Mouse (Mus musculus): ENCODE measurements around the gene Fbxw2. TPM values are rescaled to one million over a fixed set of nuclear protein-coding genes. Genes with fewer than 3 reads are reported as not detected.
"Not testable (repeated sequence)": the region's sequence is repeated elsewhere in the genome, so short reads cannot be mapped to it uniquely, and the experiment has no call there.

Gene Fbxw2
- polyA plus RNA-seq, 1 experiment = 43.9 TPM

GRCm38 (mm10) chr2:34762872-34763271 lies 63.2 kb downstream of the Fbxw2 start:
- no peak overlapping the region for H3K4me3 ChIP-seq
- TF ChIP-seq REST (IDR thresholded peaks at IDR 0.05; ENCODE audit: insufficient read depth, insufficient read length) = no peak
- TF ChIP-seq CEBPB (IDR thresholded peaks at IDR 0.05; ENCODE audit: insufficient read depth, poor library complexity, severe bottlenecking) = no peak
- no peak for TF ChIP-seq MYOG (IDR thresholded peaks at IDR 0.05; ENCODE audit: control insufficient read depth in 1 of 3, insufficient read depth in 1 of 3, insufficient read length in 2 of 3, low read depth in 2 of 3)
- no peak for TF ChIP-seq SRF (IDR thresholded peaks at IDR 0.05; ENCODE audit: control insufficient read depth, insufficient read length, low read depth)
- no peak for TF ChIP-seq POLR2AphosphoS2 (IDR thresholded peaks at IDR 0.05; ENCODE audit: insufficient read length, low read depth)
- TF ChIP-seq POLR2A (IDR thresholded peaks at IDR 0.05; ENCODE audit: insufficient read length, low read depth) = no peak
- no peak for TF ChIP-seq USF1 (IDR thresholded peaks at IDR 0.05; ENCODE audit: low read depth)
- no peak for TF ChIP-seq MYOD1 (IDR thresholded peaks at IDR 0.05; ENCODE audit: control insufficient read depth in 1 of 3, insufficient read length in 2 of 3, low read depth in 2 of 3)
- TF ChIP-seq TCF3 (IDR thresholded peaks at IDR 0.05; ENCODE audit: insufficient read length, low read depth) = no peak
- no peak for TF ChIP-seq E2F4 (IDR thresholded peaks at IDR 0.05; ENCODE audit: insufficient read depth)
- TF ChIP-seq MAX (IDR thresholded peaks at IDR 0.05; ENCODE audit: low read depth) = no peak
- TF ChIP-seq TCF12 (IDR thresholded peaks at IDR 0.05; ENCODE audit: insufficient read depth, poor library complexity, severe bottlenecking) = no peak

GRCm38 (mm10) chr2:34762174-34762573 lies 63.9 kb downstream of the Fbxw2 start:
- TF ChIP-seq POLR2A (IDR thresholded peaks at IDR 0.05; ENCODE audit: insufficient read length, low read depth) (no peak), MAX (IDR thresholded peaks at IDR 0.05; ENCODE audit: low read depth) (no peak), TCF3 (IDR thresholded peaks at IDR 0.05; ENCODE audit: insufficient read length, low read depth) (no peak), MYOG (IDR thresholded peaks at IDR 0.05; ENCODE audit: control insufficient read depth in 1 of 3, insufficient read depth in 1 of 3, insufficient read length in 2 of 3, low read depth in 2 of 3) (no peak), POLR2AphosphoS2 (IDR thresholded peaks at IDR 0.05; ENCODE audit: insufficient read length, low read depth) (no peak), MYOD1 (IDR thresholded peaks at IDR 0.05; ENCODE audit: control insufficient read depth in 1 of 3, insufficient read length in 2 of 3, low read depth in 2 of 3) (no peak)
- no peak overlapping the region for H3K4me3 ChIP-seq
- H3K79me2 ChIP-seq (ENCODE audit: control insufficient read depth, insufficient read depth) = no peaks in the 10 kb centered on the region
- H3K27me3 ChIP-seq (ENCODE audit: control insufficient read depth, insufficient read depth, insufficient read length) = no peaks in the 10 kb centered on the region
- no peak overlapping the region for H3K4me2 ChIP-seq (ENCODE audit: low read depth)
- no peak overlapping the region for H3ac ChIP-seq (ENCODE audit: control insufficient read depth, insufficient read length)
- no peaks in the 10 kb centered on the region for H3K36me3 ChIP-seq (ENCODE audit: control insufficient read depth, insufficient read depth)

More at GRCm38 (mm10) chr2:34762872-34763271, 63.2 kb downstream of the Fbxw2 start:
- Histone ChIP-seq H3K27me3 (ENCODE audit: control insufficient read depth, insufficient read depth, insufficient read length) (no peaks in the 10 kb centered on the region), H3K36me3 (ENCODE audit: control insufficient read depth, insufficient read depth) (no peaks in the 10 kb centered on the region), H3K4me2 (ENCODE audit: low read depth) (no peak overlapping the region), H3K79me2 (ENCODE audit: control insufficient read depth, insufficient read depth) (no peaks in the 10 kb centered on the region), H3ac (ENCODE audit: control insufficient read depth, insufficient read length) (no peak overlapping the region)

- not testable (repeated sequence) for H3K79me2 ChIP-seq (ENCODE audit: control insufficient read depth, insufficient read depth); H3K4me3 ChIP-seq; H3ac ChIP-seq (ENCODE audit: control insufficient read depth, insufficient read length); H3K4me2 ChIP-seq (ENCODE audit: low read depth); H3K27me3 ChIP-seq (ENCODE audit: control insufficient read depth, insufficient read depth, insufficient read length); H3K36me3 ChIP-seq (ENCODE audit: control insufficient read depth, insufficient read depth)
Measured at GRCm38 (mm10) chr2:34761272-34761671, 64.8 kb downstream of the Fbxw2 start.

GRCm38 (mm10) chr2:34757341-34757740 lies 68.8 kb downstream of the Fbxw2 start:
- H3K4me3 ChIP-seq = no peak overlapping the region

GRCm38 (mm10) chr2:34754551-34755358 lies 71.4 kb downstream of the Fbxw2 start, which contains the start of gene Gapvd1:
TSS of gene Gapvd1 (minus strand) at chr2:34755232.
- Histone ChIP-seq H3ac (ENCODE audit: control insufficient read depth, insufficient read length) (peak within 1 kb of the TSS; percentile 94), H3K4me2 (ENCODE audit: low read depth) (peak within 1 kb of the TSS; percentile 87), H3K27me3 (ENCODE audit: control insufficient read depth, insufficient read depth, insufficient read length) (no peaks in the 10 kb centered on the region), H3K36me3 (ENCODE audit: control insufficient read depth, insufficient read depth) (no peaks in the 10 kb centered on the region), H3K79me2 (ENCODE audit: control insufficient read depth, insufficient read depth) (peaks cover 41% of the 10 kb centered on the region), H3K4me3 (peak within 1 kb of the TSS; percentile 29)
- TF ChIP-seq MYOG (IDR thresholded peaks at IDR 0.05; ENCODE audit: control insufficient read depth in 1 of 3, insufficient read depth in 1 of 3, insufficient read length in 2 of 3, low read depth in 2 of 3) (no peak), TCF3 (IDR thresholded peaks at IDR 0.05; ENCODE audit: insufficient read length, low read depth) (no peak), POLR2AphosphoS2 (IDR thresholded peaks at IDR 0.05; ENCODE audit: insufficient read length, low read depth) (no peak), MYOD1 (IDR thresholded peaks at IDR 0.05; ENCODE audit: control insufficient read depth in 1 of 3, insufficient read length in 2 of 3, low read depth in 2 of 3) (no peak), USF1 (IDR thresholded peaks at IDR 0.05; ENCODE audit: low read depth) (no peak), POLR2A (IDR thresholded peaks at IDR 0.05; ENCODE audit: insufficient read length, low read depth) (no peak), SRF (IDR thresholded peaks at IDR 0.05; ENCODE audit: control insufficient read depth, insufficient read length, low read depth) (no peak), MAX (IDR thresholded peaks at IDR 0.05; ENCODE audit: low read depth) (no peak), TCF12 (IDR thresholded peaks at IDR 0.05; ENCODE audit: insufficient read depth, poor library complexity, severe bottlenecking) (no peak), CEBPB (IDR thresholded peaks at IDR 0.05; ENCODE audit: insufficient read depth, poor library complexity, severe bottlenecking) (no peak), E2F4 (IDR thresholded peaks at IDR 0.05; ENCODE audit: insufficient read depth) (no peak), REST (IDR thresholded peaks at IDR 0.05; ENCODE audit: insufficient read depth, insufficient read length) (no peak)

More at GRCm38 (mm10) chr2:34757341-34757740, 68.8 kb downstream of the Fbxw2 start:
- H3K4me2 ChIP-seq (ENCODE audit: low read depth) = no peak overlapping the region
- no peak for TF ChIP-seq TCF12 (IDR thresholded peaks at IDR 0.05; ENCODE audit: insufficient read depth, poor library complexity, severe bottlenecking)
- no peak for TF ChIP-seq SRF (IDR thresholded peaks at IDR 0.05; ENCODE audit: control insufficient read depth, insufficient read length, low read depth)
- TF ChIP-seq MAX (IDR thresholded peaks at IDR 0.05; ENCODE audit: low read depth) = no peak
- TF ChIP-seq MYOG (IDR thresholded peaks at IDR 0.05; ENCODE audit: control insufficient read depth in 1 of 3, insufficient read depth in 1 of 3, insufficient read length in 2 of 3, low read depth in 2 of 3) = no peak
- TF ChIP-seq REST (IDR thresholded peaks at IDR 0.05; ENCODE audit: insufficient read depth, insufficient read length) = no peak
- TF ChIP-seq TCF3 (IDR thresholded peaks at IDR 0.05; ENCODE audit: insufficient read length, low read depth) = no peak
- no peak for TF ChIP-seq USF1 (IDR thresholded peaks at IDR 0.05; ENCODE audit: low read depth)
- no peak for TF ChIP-seq MYOD1 (IDR thresholded peaks at IDR 0.05; ENCODE audit: control insufficient read depth in 1 of 3, insufficient read length in 2 of 3, low read depth in 2 of 3)
- TF ChIP-seq POLR2AphosphoS2 (IDR thresholded peaks at IDR 0.05; ENCODE audit: insufficient read length, low read depth) = no peak
- no peak for TF ChIP-seq POLR2A (IDR thresholded peaks at IDR 0.05; ENCODE audit: insufficient read length, low read depth)
- TF ChIP-seq E2F4 (IDR thresholded peaks at IDR 0.05; ENCODE audit: insufficient read depth) = no peak
- no peak for TF ChIP-seq CEBPB (IDR thresholded peaks at IDR 0.05; ENCODE audit: insufficient read depth, poor library complexity, severe bottlenecking)
- H3ac ChIP-seq (ENCODE audit: control insufficient read depth, insufficient read length) = no peak overlapping the region
- H3K79me2 ChIP-seq (ENCODE audit: control insufficient read depth, insufficient read depth) = peaks cover 15% of the 10 kb centered on the region
- H3K27me3 ChIP-seq (ENCODE audit: control insufficient read depth, insufficient read depth, insufficient read length) = no peaks in the 10 kb centered on the region
- H3K36me3 ChIP-seq (ENCODE audit: control insufficient read depth, insufficient read depth) = no peaks in the 10 kb centered on the region

Data from myocyte (in vitro differentiated cells).